Mouse (Mus musculus) heart, postnatal 0 days (tissue): ENCODE measurements around the gene Csmd2.

Experiments used
- CTCF ChIP-seq: IDR thresholded peaks from 2 replicates; pipeline ENCODE4 v1.5.1; 2016; ENCODE audit warnings: antibody characterized with exemption, control low read depth, low read depth
- EP300 ChIP-seq: IDR thresholded peaks from 2 replicates; pipeline ENCODE4 v1.6.1; 2016; ENCODE audit warnings: antibody characterized with exemption, low read depth

DNA sequence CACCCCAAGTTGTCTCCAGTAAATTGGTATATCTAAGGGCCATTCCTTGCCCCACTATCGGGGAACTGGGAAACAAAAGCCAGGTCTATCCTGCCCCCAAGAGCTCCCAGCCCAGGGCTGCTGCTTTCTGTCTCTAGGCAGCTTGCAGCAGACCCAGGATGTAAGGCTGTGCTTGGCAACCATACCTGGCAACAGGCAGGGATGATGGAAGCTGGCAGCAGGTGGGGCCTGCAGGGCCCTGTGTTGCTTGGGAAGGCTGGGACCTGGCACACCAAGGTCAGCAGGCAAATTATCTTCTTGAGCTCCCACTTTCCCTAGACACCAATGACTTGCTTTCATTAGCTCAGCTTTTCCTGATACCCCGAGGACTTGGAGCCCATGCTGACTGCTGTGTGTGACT is 31.8 kb downstream of the Csmd2 start:
- TF ChIP-seq CTCF (no peak), EP300 (no peak)
